Mouse (Mus musculus): Measurements from ENCODE around the gene Zfp592.
"Not testable (repeated sequence)": the region's sequence is repeated elsewhere in the genome, so short reads cannot be mapped to it uniquely, and the experiment has no call there.

DNA sequence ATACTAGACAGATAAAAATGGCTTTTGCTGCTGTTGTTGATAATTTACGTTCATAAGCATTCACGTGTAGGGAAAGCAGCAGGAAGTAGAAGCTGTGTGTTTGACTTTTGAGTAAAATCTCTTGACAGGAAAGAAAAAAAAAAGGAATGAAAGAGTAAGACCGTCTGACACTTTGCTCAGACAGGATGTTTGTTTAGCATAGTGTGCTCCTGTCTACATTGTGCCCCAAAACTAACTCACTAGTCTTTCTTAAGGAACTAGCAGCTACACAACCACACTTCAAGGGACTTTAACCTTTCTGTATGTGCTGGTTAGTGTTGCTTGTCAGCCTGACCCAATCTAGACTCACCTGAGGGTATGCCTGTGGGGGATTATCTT lies 19.9 kb upstream of the Zfp592 start:
- TF ChIP-seq CTCF, EP300 (IDR thresholded peaks at IDR 0.05; ENCODE audit: low read depth): not testable (repeated sequence)
